8 mouse cellular contexts compared by ENCODE assay signal in the genomic region with DNA sequence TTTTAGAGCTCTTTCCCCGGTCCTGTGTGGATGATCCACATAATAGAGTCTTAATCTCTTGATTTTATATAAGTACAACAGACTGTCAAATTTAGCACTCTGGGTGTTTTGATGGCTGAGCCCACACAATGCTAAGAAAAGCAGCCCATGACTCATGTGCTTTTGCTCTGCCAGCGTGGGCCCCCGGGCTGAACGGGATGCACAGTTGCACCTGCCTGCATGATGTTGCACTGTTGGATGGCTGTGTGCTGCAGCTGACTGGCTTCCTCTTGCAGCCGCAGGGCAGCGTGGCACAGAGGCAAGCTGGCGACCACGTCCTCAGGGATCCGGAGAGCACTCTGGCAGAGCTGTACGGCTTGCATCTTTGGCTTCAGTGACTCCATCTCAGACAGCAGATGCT.
DNase-seq lines count a peak whose midpoint lies in the region; ATAC-seq and TF ChIP-seq lines count a peak whose summit lies in the region.
"Had no signal": no experiment of that assay in that cellular context is flagged by ENCODE, and none has a peak within 500 bp of the region (broad histone marks: within the 10 kb centered on the region; RNA-seq: fewer than 3 reads in every experiment).

No protein-coding gene starts in this region.

- ATAC-seq in Patski = peak; percentile 83
- 0 out of 2 replicates have a peak, but pooled peaks have one; percentile 21 for ATAC-seq in common myeloid progenitor, adult 5-6 weeks (replicated peaks; ENCODE audit: low read depth, poor library complexity, severe bottlenecking)

- in situ Hi-C loops in Patski (cut with MboI; ENCODE audit: low pct_unique_long_range_greater_than_20kb) = loop anchor here (25.0 kb wide), 1 partner anchor 608 kb away; a partner anchor contains a TSS

- H3K36me3 ChIP-seq in limb, embryonic 10.5 days = no peaks in the 10 kb centered on the region

- DNase-seq in Patski (ENCODE audit: low read depth, low spot score) = no peak
- DNase-seq in layer of hippocampus, postnatal 25 days (ENCODE audit: extremely low spot score in 1 of 2, low spot score in 1 of 2) = peak; percentile 40 to 50
- DNase-seq in retina, postnatal 1 day = peak; percentile 72
- no peak for DNase-seq in adrenal gland, adult 2 months
- DNase-seq in limb, embryonic 10.5 days (ENCODE audit: low spot score) = no peak
- DNase-seq in kidney, adult 8-10 months = no peak

- no peak for TF ChIP-seq CTCF in Patski (IDR thresholded peaks at IDR 0.05)

- H3K27me3 ChIP-seq in Patski = no peaks in the 10 kb centered on the region
- no peaks in the 10 kb centered on the region for H3K27me3 ChIP-seq in limb, embryonic 10.5 days (ENCODE audit: low read depth, poor library complexity, severe bottlenecking)

- POLR2A ChIA-PET in Patski (lab: Charles Lee) = no interaction called here

- CTCF ChIA-PET in Patski (lab: Charles Lee) = interaction anchor here (1.1 to 1.5 kb wide), 2 partner anchors 8 to 9 kb away, joined by 3 read pairs; no protein-coding TSS in a partner anchor

- 91% methylated on average over 10 of the region's 10 CpGs for WGBS in limb, embryonic 10.5 days

- H3K9me3 ChIP-seq in limb, embryonic 10.5 days (replicated peaks) = no peaks in the 10 kb centered on the region

- no peak overlapping the region for H3K4me3 ChIP-seq in limb, embryonic 10.5 days

- no peak overlapping the region for H3K27ac ChIP-seq in limb, embryonic 10.5 days
- H3K27ac ChIP-seq: liver, embryonic 14.5 days had no signal

- H3K4me1 ChIP-seq in limb, embryonic 10.5 days = no peaks in the 10 kb centered on the region

Comparison
In these comparisons a context has a peak if more than half of its experiments do, and no peak if none do; other contexts are left out.
1. DNase-seq: peak in layer of hippocampus, postnatal 25 days (2 of 2) and retina, postnatal 1 day (single experiment); none in Patski (single experiment), adrenal gland, adult 2 months (single experiment), limb, embryonic 10.5 days (single experiment) and kidney, adult 8-10 months (0 of 2).